Mouse (Mus musculus) cerebellum, adult 8-10 months (tissue): ENCODE results near the gene Fuom.

Experiments used
- DNase-seq: peaks from one replicate; pipeline ENCODE4 v3.0.0; 2022

The Fuom gene

GRCm38 (mm10) chr7:140098466-140098865 lies 3.8 kb downstream of the Fuom start:
- no peak for DNase-seq

- no peak for DNase-seq
Measured at GRCm38 (mm10) chr7:140096055-140096454, 6.2 kb downstream of the Fuom start.

DNA sequence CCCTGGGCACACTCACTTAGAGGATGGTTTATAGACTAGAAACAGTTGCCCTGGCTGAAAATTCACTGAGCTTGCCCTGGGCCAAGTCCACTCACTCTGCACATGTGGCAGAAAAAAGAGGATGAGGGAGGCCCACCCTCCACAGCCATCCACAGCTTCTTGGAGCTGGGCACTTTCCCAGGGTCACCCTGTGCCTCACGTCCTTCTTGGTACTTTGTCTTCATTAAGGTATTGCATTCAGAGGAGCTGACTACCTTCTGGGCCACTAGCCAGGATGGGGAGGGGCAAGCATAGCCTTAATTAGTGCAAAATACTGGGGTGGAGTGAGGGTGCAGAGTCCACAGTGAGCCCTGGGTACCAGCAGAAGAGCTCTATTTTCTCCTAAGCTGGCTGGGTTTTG lies 6.7 kb downstream of the Fuom start:
- DNase-seq, result no peak

- DNase-seq, result no peak
Measured at GRCm38 (mm10) chr7:140094954-140095353, 7.3 kb downstream of the Fuom start.

DNA sequence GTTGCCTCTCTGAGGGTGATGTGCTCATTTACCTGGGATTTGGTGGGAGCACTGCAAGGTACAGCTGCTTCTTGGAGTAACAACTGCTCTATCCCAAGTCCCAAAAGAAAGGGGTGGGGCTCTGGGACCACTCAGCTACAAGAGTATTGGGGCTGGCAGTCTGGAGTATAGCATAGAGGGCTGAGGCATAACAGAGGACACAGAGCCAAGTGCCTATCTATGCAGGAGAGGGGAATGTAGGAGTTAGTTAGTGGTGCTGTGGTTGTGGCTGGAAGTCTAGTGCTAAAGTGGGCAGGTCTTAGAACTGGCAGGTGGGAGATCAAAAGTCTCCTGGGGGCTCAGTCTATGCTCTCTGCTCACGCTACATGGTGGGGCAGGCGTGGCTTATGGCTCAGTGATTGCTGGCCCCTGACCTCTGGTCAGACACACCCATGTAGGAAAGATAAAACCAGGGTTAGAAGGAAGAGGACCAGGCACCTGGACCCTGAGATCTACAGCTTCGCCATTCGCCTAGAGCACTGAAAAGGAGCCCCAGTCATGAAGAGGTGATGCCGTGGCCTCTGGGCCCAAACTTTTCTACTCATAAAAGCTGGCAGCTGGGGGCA lies 9.2 kb downstream of the Fuom start, which contains the start of gene Prap1:
Gene Prap1, plus strand, starts transcription at position 472 of the 605 bp plus-strand sequence.
- no peak for DNase-seq

- no peak for DNase-seq
Measured at GRCm38 (mm10) chr7:140090601-140091000, 11.6 kb downstream of the Fuom start.

DNA sequence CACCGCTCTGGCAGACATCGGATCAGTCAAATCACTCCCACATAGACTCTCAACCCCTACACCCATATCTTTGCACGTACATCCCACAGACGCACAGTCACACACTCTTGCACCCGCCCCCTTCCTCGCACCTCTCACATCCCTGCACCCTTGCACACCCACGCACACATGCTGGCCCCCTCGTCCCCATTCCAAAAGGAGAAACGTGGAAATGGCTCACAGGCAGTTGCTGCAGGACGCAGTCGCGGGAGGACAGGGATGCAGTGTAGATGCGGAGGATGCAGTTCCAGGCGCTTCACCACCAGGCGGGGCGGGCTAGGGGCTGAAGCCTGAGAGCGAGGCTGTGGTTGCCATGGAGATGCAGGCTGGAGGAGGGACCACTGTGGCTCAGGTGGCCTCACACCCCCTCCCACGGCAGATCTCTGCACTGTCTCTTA lies 20.0 kb downstream of the Fuom start, which contains the start of gene Caly:
Gene Caly, minus strand, starts transcription at position 307 of the 437 bp plus-strand sequence.
- DNase-seq, result peak; percentile 75

DNA sequence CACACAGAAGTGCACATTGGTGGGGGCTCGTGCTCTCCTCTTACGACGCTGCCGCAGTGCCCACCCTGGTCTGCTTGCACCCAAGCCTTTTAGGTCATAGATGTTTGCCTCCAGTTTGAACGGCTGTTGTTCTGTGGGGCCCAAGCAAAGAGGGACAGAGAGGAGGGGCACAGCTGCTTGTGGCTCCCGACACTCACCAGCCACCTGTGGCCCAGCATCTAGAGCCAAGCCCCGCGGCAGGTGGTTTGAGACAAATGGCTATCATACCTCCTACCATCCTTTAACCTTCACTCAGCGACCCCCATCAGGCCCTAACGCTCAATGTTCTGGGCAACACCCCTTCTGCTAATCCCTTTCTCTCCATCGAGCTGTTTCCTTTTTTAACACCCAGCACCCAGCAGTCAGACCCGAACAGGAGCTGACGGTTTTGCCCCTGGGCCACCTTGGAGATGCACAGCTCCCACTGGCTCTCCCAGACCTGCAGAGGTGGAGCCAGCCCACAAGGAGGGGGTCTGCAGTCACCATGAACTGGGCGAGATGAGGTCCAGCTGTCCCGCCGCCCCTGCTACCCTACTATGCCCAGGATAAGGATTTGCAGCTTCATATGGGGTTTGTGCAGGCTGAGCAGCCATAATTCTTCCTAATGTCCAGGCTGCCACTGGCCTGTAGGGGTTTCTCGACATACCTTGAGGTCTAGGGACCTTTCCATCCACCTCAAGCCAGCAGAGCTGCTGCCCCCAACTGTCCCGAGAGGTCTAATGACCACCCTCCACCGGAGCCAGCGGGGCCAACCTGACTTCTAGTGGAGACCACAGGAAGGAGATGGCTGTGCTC lies 20.6 kb downstream of the Fuom start:
- DNase-seq, result peak; percentile 58

DNA sequence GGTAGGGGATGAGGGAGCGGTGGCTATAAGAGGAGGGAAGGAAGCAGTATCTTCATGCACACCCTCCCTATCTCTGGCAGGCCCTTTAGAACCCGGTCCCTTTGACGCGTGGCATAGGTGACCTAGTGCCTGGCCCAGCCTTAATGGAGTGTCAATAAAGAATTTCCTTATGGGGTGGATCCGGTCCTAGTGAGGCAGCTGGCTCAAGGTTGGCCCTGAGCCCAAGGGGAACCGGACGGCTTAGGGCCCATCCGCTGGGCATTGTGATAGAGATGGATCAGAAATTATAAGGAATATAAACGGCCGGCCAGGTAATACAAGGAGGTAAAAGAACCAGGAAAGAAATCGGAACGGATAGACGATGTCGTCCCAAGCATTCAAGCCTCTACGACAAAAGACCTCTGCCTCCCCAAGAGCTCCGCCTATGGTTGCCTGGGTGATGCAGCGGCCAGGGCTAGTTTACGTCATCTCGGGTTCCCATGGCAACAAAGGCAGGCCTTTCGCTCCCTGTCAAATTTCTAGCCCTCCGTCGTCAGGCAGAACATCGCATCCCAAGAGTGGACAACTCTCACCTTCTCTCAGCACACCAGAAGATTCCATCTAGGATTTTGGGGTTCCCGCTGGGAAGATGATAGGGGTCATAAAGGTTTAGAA lies 21.6 kb downstream of the Fuom start:
- peak; percentile 93 for DNase-seq

- DNase-seq, result peak; percentile 81
Measured at GRCm38 (mm10) chr7:140078711-140079110, 23.5 kb downstream of the Fuom start.

DNA sequence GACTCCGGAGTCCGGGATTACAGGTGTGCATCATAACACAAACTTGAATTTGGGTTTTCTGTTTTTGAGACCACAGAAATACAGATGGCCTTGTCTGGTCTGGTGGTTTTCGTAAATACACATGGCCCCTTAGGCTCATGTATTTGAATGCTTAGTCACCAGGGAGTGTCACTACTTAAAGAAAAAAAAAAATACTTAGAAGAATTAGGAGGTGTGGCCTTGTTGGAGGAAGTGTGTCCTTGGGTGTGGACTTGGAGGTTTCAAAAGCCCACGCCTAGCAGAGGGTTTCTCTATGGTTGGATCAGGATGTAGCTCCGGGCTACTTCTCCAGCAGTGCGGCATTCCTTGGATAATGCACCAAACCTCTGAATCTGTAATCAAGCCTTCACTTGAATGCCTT lies 24.5 kb downstream of the Fuom start:
- no peak for DNase-seq

- no peak for DNase-seq
Measured at GRCm38 (mm10) chr7:140070042-140070711, 32.1 kb downstream of the Fuom start.

- DNase-seq, result no peak
Measured at GRCm38 (mm10) chr7:140067397-140067796, 34.8 kb downstream of the Fuom start.

DNA sequence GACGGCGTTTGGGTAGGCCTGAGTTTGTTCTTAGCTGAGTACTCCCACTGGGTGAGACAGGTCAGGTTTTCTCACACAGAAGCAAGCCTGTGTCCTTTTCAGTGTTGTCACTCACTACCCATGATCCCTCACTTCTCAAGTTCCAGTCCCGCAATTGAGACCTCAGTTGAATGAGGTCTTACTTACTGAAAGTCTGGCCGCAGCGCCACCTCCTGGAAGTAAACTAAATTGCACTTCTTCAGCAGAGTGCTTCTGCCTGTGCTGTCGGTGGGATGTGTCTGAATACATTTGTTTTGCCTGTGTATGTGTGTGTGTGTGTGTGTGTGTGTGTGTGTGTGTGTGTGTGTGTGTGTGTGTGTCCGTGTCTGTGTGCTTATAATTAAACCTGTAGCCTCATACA lies 39.1 kb downstream of the Fuom start:
- DNase-seq, result peak; percentile 64

DNA sequence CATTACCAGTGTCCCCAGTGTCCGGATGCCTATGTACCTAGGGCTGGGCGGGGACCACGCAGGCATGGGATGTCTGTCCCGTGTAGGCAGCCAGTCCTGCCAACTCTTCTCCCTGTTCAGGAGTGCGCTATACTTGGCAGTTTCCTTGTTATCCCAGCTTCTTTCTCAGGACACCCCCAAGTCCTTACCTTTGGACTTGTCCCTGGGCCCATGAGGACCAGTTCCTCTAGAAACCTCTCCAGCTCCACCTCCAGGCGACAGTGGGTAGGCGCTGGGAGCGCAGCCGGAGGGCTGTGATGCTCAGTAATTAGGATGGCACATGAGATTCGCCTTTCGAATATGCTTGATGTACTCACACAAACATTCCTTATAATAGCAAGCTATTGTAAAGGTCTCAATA lies 39.9 kb downstream of the Fuom start:
- no peak for DNase-seq

GRCm38 (mm10) chr7:140061832-140062130 lies 40.5 kb downstream of the Fuom start:
- no peak for DNase-seq

DNA sequence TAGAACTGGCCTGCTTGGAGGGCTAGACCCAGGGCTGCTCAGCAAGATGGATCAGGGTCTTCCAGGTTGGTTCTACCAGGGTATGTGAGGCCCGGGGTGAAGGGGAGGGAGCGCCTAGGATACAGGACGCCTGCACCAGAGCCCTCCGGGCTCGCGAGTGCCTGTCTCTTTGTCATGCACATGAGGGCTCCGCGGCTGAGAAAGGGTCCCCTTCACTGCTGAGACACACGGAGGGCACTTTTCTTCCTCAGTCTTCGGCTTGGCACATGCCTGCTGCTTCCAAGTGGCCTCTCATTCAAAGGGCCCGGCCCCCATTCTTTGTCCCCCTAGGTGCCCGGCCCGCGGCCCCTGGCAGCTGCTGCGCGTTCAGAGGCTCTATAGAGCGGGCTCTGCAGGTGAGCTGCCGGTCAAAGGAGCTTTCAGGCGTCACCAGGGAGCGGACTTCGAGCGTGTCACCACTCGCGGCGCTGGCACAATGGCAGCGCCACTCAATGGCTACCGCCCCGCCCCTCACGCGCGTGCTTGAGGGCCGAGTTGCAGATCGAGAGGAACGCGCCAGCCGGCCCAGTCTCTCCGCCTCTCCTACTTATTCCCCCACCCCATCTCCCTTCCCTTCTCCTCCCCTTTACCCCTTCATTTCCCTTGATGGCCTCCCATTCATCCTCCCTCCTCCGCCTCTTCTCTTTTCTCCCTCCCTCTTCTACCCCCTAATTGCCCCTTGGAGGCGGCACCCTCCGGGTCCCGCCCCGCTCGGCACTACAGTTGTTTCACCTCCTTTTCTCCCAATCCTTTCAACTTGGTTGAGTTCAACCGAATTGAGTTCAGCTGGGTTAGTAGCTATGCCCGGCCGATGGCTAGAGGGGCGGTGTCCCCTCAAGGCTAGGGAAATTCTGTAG lies 41.1 kb downstream of the Fuom start:
- DNase-seq, result no peak

- no peak for DNase-seq
Measured at GRCm38 (mm10) chr7:140059601-140060000, 42.6 kb downstream of the Fuom start.

DNA sequence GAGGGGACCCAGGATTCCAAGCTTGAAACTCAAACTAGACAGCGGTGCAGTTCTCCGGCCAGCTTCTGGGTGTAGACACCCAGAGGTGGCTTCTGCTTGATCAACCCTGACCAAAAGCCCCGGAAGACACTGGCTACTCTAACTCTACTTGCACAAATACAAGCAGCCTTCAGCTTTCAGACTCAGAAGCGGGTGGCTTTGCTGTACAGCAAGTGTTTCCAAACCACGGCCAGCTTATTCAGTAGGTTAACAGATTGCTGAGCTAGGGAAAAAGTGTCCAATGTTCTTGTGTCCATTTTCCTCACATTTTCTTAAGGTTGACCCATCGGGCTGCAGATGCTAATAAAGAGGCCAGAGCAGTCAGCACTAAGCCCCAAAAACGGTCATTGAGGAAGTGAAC lies 43.7 kb downstream of the Fuom start:
- DNase-seq, result no peak

DNA sequence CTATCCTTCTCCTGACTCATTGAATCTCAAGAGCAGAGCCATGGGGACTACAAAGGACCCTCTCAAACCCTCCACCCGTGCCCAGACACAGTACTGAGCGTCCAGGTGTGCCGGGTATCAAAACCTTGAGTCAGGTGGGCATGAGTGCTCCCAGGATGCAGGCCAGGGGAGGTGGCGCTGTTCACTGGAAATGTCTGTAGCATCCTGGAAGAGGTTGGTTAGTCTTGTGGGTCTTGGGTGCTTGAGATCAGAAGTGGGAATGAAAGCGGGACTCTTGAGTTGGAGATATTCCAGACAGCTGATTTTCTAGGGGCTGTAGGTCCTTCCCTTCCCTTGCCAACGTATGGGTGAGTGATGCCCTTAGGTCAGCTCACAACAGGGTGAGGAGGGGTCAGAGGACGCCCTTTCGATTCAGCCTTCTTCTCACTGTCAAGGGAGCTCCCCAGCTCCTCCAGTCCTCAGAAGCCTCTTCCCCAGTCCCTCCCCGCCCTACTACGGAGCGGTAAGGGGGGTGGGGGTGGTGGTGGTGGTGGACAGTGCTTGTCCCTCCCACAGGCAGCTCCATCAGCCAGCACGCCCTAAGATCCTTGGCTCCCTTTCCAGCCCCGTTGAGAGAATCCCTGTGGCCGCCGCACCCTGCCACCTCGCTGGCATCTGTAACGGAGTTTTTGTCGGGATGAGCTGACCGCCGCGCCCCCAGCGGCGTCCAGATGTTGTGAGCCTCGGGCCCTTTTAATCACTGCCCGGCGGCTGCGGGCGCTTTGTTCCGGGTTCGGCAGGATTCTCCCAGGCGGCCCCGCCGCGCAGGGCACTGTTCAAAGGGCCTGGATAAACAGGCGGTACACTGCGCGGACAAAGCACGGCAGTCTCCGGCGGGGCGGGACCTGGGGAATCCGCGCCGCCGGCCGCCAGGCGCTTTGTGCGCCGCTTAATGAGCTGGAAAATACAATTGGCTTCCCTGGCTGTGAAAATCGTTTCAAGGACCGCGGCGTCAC lies 44.5 kb downstream of the Fuom start:
- no peak for DNase-seq

DNA sequence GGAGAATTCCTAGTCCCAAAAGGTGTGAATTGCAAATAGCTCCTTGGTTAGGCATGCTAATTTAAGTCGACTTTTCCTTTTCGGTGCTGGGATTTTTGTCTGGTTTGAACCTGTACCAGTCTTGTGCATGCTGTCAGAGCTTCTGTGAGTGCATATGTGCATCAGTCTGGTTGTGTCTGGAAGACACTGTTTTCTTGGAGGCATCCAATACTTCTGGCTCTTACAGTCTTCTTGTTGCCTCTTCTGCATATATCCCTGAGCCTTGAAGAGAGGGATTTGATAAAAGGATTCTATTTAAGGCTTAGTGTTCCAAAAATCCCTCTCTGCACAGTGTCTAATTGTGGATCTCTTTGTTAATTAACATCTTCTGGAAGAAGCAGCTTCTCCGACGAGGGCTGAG lies 48.1 kb downstream of the Fuom start:
- no peak for DNase-seq
